Mouse (Mus musculus) lung, adult 18-20 months (tissue): Measurements from ENCODE around the gene Oog4.
"Not testable (repeated sequence)": the region's sequence is repeated elsewhere in the genome, so short reads cannot be mapped to it uniquely, and the experiment has no call there.

ENCODE experiments used
- DNase-seq, 2 experiments: peaks; one replicate each; pipeline ENCODE4 v3.0.0; 2022; ENCODE audit warnings: mixed read lengths in 2 of 2

Gene Oog4

DNA sequence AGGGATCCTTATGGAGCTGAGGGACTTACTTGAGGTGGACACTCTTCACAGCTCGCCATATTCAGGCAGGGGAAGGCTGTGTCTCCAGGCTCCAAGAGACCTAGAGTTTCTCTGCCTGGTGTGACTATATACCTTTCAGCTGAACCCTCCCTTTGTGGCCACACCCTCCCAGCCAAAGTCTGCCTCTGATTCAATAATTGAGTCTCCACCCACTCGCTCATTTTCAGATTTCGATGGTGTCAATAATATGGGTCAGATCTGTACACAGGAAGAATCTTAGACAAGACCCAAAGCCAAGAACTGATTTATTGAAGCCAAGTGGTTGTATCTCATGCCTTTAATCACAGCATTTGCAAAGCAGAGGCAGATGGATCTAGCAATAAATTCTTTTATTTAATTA lies at the start of gene Oog4:
TSS of gene Oog4 (minus strand) at position 101 of the 400 bp plus-strand sequence.
- DNase-seq = no peak

DNA sequence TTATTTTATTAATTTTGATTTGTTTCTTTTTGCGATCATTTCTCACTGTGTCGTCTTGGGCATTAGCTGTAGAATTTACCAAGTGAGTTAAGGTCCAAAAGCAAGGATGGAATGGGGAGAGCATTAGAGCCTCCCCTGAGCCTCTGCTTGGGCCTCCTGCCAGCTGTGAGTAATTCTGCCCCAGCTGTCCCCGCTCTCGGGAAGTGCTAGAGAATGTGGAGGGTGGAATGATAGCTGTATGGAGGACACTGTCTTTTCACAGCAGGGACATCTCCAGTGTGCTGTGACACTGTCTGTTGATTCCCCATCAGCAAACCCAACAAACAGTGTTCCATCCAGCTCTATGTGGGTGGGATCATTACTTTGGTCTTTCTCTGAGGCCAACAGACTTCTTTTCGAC lies 23.4 kb downstream of the Oog4 start:
- not testable (repeated sequence) for DNase-seq

GRCm38 (mm10) chr4:143414121-143414520 lies 36.0 kb downstream of the Oog4 start:
- no peak for DNase-seq

- DNase-seq = no peak
These were observed 36.5 kb downstream of the Oog4 start for GRCm38 (mm10) chr4:143413621-143414020.

DNA sequence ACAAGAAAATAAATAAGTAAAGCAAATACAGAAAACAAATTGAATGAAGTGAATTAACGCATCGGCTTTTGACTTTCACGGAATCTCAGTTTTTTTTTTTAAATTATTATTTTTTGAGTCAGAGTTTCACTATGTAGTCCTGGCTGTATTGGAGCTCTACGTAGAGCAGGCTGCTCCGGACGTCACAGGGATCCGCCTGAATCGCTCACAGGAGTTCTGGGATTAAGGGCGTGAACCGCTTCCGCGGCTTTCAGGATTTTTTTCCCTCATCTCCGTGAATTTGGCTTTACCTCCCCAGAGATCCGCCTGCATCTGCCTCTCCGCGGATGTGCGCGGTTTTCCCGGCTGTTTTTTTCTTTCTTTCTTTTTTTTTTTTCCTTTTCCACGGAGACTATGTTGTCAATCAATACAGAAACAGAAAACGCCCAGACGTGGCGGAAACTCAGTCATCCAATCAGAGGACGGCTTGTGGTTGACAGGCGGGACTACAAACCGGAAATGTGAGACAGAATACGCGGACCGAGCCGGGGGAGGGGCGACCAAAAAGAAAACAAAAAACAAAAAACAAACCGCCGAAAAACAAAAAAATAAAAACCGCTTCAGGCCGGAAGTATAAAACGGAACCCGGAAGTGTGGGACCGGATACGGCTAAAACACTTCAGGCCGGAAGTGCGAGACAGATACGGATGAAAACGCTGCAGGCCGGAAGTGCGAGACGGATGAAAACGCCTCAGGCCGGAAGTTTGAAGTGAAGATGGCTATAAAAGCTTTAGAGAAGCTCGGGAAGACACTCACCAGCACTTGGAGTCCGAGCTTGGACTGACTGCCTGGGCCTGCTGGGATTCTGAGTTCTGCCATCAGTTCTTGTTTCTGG lies 37.7 kb downstream of the Oog4 start, which contains the start of gene Pramef8:
TSS of gene Pramef8 (plus strand) at position 208 of the 874 bp plus-strand sequence.
- DNase-seq = peak; percentile 92 to 93

DNA sequence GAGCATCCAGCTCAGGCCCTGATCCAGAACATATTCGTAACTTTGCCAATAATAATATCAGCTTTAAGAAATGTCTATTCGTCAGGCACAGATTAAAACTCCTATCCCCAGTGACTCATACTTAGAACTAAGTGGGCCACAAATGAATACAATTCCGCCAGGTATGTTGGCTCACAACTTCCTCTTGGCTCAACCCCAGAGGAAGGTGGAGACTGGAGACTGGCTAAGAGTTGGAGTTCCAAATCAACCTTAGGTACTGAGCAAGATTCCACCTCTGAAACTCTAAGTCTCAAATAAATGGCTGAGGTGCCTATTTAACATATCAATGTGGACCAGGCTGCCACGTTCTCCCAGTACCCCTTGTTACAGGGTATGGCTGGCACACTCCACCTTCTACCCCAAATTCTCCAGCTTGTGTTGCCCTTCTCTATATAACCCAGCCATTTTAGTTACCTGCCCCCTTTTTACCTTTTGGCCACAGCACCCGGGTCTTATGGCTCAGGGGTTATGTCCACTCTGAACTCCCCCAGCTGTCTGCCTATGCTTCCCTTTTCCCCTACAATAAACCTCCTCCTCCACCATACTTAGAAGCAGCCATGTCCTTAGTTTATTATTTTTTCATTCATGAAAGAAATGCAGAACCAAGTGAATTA lies 38.4 kb downstream of the Oog4 start:
- peak; percentile 8 to 14 for DNase-seq

DNA sequence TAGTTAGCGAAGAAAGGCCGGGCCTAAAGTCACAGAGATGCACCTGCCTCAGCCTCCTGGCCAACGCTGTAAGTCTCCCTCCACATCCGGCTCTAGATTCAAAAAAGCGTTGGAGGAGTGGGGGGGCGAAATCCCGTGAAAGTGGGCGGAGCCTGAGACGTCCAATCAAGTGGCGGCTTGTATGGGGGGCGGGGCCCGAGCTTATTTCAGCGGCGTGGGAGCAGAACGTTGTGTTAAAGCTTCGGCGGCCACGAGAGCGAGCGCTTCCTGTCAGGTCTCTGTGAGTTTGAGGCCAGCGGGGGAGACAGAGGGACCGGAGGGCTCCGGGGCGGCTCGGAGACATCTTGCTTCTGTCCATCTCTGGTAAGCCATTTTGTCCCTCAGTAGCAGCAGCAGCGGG lies 55.9 kb downstream of the Oog4 start, which contains the start of gene Pramel1:
TSS of gene Pramel1 (plus strand) at position 248 of the 400 bp plus-strand sequence.
- no peak for DNase-seq

- no peak for DNase-seq
These were observed 61.0 kb downstream of the Oog4 start for GRCm38 (mm10) chr4:143388955-143389702.
